Mouse (Mus musculus): Measurements from ENCODE around the gene Mcm10. TPM values are rescaled to one million over a fixed set of nuclear protein-coding genes. Genes with fewer than 3 reads are reported as not detected.

Gene Mcm10
- 49.8 and 53.1 TPM in 2 replicates for polyA plus RNA-seq (2014; fragmentation: Nextera tagmentation; extraction: Ambion mirVana)

GRCm38 (mm10) chr2:5012491-5013324 is at the start of gene Mcm10:
Gene Mcm10, minus strand, starts transcription at chr2:5012791.
- peak within 1 kb of the TSS; percentile 56 for H3K4me3 ChIP-seq (ENCODE audit: low read depth, low read length)
- no peaks in the 10 kb centered on the region for H3K27me3 ChIP-seq (ENCODE audit: control insufficient read depth, insufficient read depth, low read length)
- H3K9me3 ChIP-seq (ENCODE audit: control insufficient read depth, low read length) = no peaks in the 10 kb centered on the region
- WGBS = 4% methylated on average over 32 of the region's 32 CpGs
- H3K27ac ChIP-seq (ENCODE audit: low read depth, low read length) = no peak within 1 kb of the TSS
- H3K4me1 ChIP-seq (ENCODE audit: control insufficient read depth, insufficient read depth, low read length) = peaks cover 10% of the 10 kb centered on the region; the same call in 1 of the 2 replicates
- H3K36me3 ChIP-seq (ENCODE audit: control insufficient read depth, insufficient read depth, low read length) = peaks cover 12% of the 10 kb centered on the region; the same call in 1 of the 2 replicates
- ATAC-seq (ENCODE audit: low FRiP score) = peak; percentile 100
- peak within 1 kb of the TSS; percentile 69 for H3K9ac ChIP-seq (ENCODE audit: low read length)
- DNase-seq (ENCODE audit: low spot score, missing footprints) = peak; percentile 100
- H3K4me2 ChIP-seq = peak within 1 kb of the TSS; percentile 46

DNA sequence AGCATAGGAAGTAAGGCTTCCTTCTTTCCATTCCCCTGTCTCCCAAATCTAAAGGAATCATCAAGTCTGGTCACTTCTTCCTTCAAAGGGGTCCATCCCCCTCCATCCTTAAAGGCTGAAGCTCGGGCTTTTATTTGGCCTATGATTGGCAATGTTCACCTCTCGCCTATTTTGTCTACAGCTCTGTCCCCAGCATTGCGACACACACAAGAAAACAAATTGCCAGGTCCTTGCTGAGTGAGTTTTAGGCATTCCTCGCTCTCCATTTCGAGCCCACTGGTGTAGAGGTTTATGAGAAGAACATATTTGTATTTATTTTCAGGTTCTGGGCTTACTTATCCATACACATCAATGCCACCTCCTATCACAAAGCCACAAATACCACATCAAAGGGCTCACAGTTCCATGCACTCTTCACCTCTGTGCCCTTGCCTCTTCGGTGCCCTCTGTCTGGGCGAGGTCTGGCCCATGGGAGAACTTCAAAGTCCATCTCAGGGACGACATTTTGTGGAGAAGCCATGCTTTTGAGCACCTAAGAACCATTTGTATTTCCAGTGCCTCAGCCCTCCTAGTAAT is 48.6 kb upstream of the Mcm10 start:
- Histone ChIP-seq H3K9me3 (ENCODE audit: control insufficient read depth, low read length) (no peaks in the 10 kb centered on the region), H3K9ac (ENCODE audit: low read length) (no peak overlapping the region), H3K27me3 (ENCODE audit: control insufficient read depth, insufficient read depth, low read length) (peaks cover 13% of the 10 kb centered on the region; the same call in 1 of the 2 replicates), H3K27ac (ENCODE audit: low read depth, low read length) (no peak overlapping the region), H3K4me1 (ENCODE audit: control insufficient read depth, insufficient read depth, low read length) (no peaks in the 10 kb centered on the region; the same call in 1 of the 2 replicates), H3K4me2 (no peak overlapping the region), H3K4me3 (ENCODE audit: low read depth, low read length) (no peak overlapping the region), H3K36me3 (ENCODE audit: control insufficient read depth, insufficient read depth, low read length) (no peaks in the 10 kb centered on the region)
- WGBS = 82% methylated on average over 8 of the region's 8 CpGs
- ATAC-seq (ENCODE audit: low FRiP score) = no peak
- no peak for DNase-seq (ENCODE audit: low spot score, missing footprints)

GRCm38 (mm10) chr2:5059997-5060396 is 47.4 kb upstream of the Mcm10 start:
- WGBS = 74% methylated on average over 4 of the region's 4 CpGs
- Histone ChIP-seq H3K9me3 (ENCODE audit: control insufficient read depth, low read length) (no peaks in the 10 kb centered on the region), H3K36me3 (ENCODE audit: control insufficient read depth, insufficient read depth, low read length) (no peaks in the 10 kb centered on the region), H3K27ac (ENCODE audit: low read depth, low read length) (no peak overlapping the region), H3K27me3 (ENCODE audit: control insufficient read depth, insufficient read depth, low read length) (peaks cover 13% of the 10 kb centered on the region; the same call in 1 of the 2 replicates), H3K4me2 (no peak overlapping the region), H3K4me3 (ENCODE audit: low read depth, low read length) (no peak overlapping the region), H3K9ac (ENCODE audit: low read length) (no peak overlapping the region), H3K4me1 (ENCODE audit: control insufficient read depth, insufficient read depth, low read length) (no peaks in the 10 kb centered on the region; the same call in 1 of the 2 replicates)
- no peak for DNase-seq (ENCODE audit: low spot score, missing footprints)
- no peak for ATAC-seq (ENCODE audit: low FRiP score)

GRCm38 (mm10) chr2:5058436-5058835 is 45.8 kb upstream of the Mcm10 start:
- Histone ChIP-seq H3K4me2 (no peak overlapping the region), H3K9me3 (ENCODE audit: control insufficient read depth, low read length) (no peaks in the 10 kb centered on the region), H3K9ac (ENCODE audit: low read length) (no peak overlapping the region), H3K4me3 (ENCODE audit: low read depth, low read length) (no peak overlapping the region), H3K36me3 (ENCODE audit: control insufficient read depth, insufficient read depth, low read length) (no peaks in the 10 kb centered on the region), H3K27ac (ENCODE audit: low read depth, low read length) (no peak overlapping the region), H3K27me3 (ENCODE audit: control insufficient read depth, insufficient read depth, low read length) (peaks cover 10% of the 10 kb centered on the region; the same call in 1 of the 2 replicates), H3K4me1 (ENCODE audit: control insufficient read depth, insufficient read depth, low read length) (no peaks in the 10 kb centered on the region; the same call in 1 of the 2 replicates)
- DNase-seq (ENCODE audit: low spot score, missing footprints) = no peak
- 85% methylated on average over 5 of the region's 5 CpGs for WGBS
- ATAC-seq (ENCODE audit: low FRiP score) = no peak

DNA sequence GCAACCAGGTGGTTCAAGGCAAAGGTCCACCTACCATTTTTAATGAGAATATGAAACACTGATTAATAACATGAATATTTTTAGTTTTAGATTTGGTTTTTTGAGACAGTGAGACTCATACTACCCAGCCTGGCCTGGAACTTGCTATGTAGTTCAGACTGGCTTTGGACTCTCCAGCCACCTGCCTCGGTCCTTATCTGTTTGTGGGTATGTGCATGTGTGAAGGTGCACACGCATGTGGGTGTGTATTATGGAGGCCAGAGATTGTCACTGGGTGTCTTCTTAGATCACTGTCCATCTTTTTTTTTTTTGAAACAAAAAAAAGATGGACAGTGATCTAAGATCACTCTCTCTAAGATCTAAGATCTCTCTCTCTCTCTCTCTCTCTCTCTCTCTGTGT is 38.0 kb upstream of the Mcm10 start:
- whole genome bisulfite sequencing = 81% methylated on average over 2 of the region's 2 CpGs
- ATAC-seq (ENCODE audit: low FRiP score) (no peak), DNase-seq (ENCODE audit: low spot score, missing footprints) (no peak)
- Histone ChIP-seq H3K4me1 (ENCODE audit: control insufficient read depth, insufficient read depth, low read length) (no peaks in the 10 kb centered on the region), H3K4me3 (ENCODE audit: low read depth, low read length) (no peak overlapping the region), H3K36me3 (ENCODE audit: control insufficient read depth, insufficient read depth, low read length) (no peaks in the 10 kb centered on the region), H3K9me3 (ENCODE audit: control insufficient read depth, low read length) (no peaks in the 10 kb centered on the region), H3K27me3 (ENCODE audit: control insufficient read depth, insufficient read depth, low read length) (no peaks in the 10 kb centered on the region), H3K4me2 (no peak overlapping the region), H3K27ac (ENCODE audit: low read depth, low read length) (no peak overlapping the region), H3K9ac (ENCODE audit: low read length) (no peak overlapping the region)

DNA sequence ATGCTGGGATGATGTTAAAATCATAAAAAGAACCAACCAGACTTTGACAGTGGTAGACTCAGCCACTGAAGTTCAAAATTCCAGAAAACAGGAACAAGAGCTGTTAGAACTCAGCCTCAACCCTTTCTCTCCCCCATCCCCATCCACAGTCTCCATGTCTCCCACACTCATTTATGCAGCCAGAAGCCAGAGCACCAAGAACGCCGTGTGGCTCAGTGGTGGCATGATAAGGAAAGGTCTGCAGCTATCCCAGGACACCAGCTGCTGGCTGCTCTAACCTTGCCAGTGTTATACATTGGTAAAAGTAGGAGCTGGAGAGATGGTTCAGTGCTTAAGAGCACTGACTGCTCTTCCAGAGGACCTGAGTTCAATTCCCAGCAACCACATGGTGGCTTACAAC is 34.4 kb upstream of the Mcm10 start:
- no peak overlapping the region for H3K4me2 ChIP-seq
- H3K4me3 ChIP-seq (ENCODE audit: low read depth, low read length) = no peak overlapping the region
- no peaks in the 10 kb centered on the region for H3K36me3 ChIP-seq (ENCODE audit: control insufficient read depth, insufficient read depth, low read length)
- no peak overlapping the region for H3K27ac ChIP-seq (ENCODE audit: low read depth, low read length)
- no peaks in the 10 kb centered on the region for H3K9me3 ChIP-seq (ENCODE audit: control insufficient read depth, low read length)
- H3K4me1 ChIP-seq (ENCODE audit: control insufficient read depth, insufficient read depth, low read length) = no peaks in the 10 kb centered on the region
- no peaks in the 10 kb centered on the region for H3K27me3 ChIP-seq (ENCODE audit: control insufficient read depth, insufficient read depth, low read length)
- 87% methylated on average over 2 of the region's 2 CpGs for WGBS
- DNase-seq (ENCODE audit: low spot score, missing footprints) = peak; percentile 53
- no peak overlapping the region for H3K9ac ChIP-seq (ENCODE audit: low read length)
- ATAC-seq (ENCODE audit: low FRiP score) = no peak

DNA sequence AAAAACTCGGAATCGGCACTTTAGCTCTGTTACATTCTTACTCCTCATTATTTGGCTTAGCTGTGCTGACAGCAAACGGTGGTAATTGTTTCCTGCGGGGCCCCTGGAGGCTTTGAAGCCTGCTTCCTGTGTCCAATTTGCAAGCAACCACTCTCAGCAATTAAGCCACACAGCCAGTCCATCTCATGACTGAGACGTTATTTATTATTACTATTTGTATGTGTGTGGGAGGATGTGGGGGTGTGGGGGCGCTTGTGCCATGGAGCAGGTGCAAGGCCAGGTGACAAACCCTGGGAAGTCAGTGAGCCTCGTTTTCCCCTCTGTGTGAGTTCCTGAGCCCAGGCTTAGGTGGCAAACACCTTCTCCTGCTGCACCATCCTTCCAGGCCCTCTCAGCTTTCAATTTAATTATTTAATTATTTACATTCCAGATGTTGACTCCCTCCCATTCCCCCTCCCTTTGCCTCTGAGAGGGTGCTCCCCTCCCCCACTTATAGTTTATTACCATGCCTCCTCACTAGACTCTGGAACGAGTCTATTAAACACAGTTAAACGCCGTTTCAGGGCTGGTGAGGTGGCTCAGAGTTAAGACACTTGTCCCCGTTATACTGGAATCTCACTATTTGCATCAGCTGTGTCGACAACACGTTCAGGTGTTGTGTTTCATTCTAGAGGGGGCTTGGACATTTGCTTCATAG is 32.8 kb upstream of the Mcm10 start:
- Histone ChIP-seq H3K9ac (ENCODE audit: low read length) (no peak overlapping the region), H3K4me3 (ENCODE audit: low read depth, low read length) (no peak overlapping the region), H3K4me1 (ENCODE audit: control insufficient read depth, insufficient read depth, low read length) (no peaks in the 10 kb centered on the region), H3K4me2 (no peak overlapping the region), H3K27me3 (ENCODE audit: control insufficient read depth, insufficient read depth, low read length) (no peaks in the 10 kb centered on the region), H3K27ac (ENCODE audit: low read depth, low read length) (no peak overlapping the region), H3K36me3 (ENCODE audit: control insufficient read depth, insufficient read depth, low read length) (no peaks in the 10 kb centered on the region), H3K9me3 (ENCODE audit: control insufficient read depth, low read length) (no peaks in the 10 kb centered on the region)
- no peak for ATAC-seq (ENCODE audit: low FRiP score)
- DNase-seq (ENCODE audit: low spot score, missing footprints) = peak; percentile 86
- WGBS = 57% methylated on average over 13 of the region's 13 CpGs

GRCm38 (mm10) chr2:5044321-5044720 is 31.7 kb upstream of the Mcm10 start:
- H3K36me3 ChIP-seq (ENCODE audit: control insufficient read depth, insufficient read depth, low read length) = no peaks in the 10 kb centered on the region
- no peak overlapping the region for H3K4me3 ChIP-seq (ENCODE audit: low read depth, low read length)
- DNase-seq (ENCODE audit: low spot score, missing footprints) (peak; percentile 65), ATAC-seq (ENCODE audit: low FRiP score) (no peak)
- H3K4me1 ChIP-seq (ENCODE audit: control insufficient read depth, insufficient read depth, low read length) = no peaks in the 10 kb centered on the region
- no peak overlapping the region for H3K9ac ChIP-seq (ENCODE audit: low read length)
- H3K4me2 ChIP-seq = no peak overlapping the region
- H3K27ac ChIP-seq (ENCODE audit: low read depth, low read length) = no peak overlapping the region
- 63% methylated on average over 3 of the region's 3 CpGs for WGBS
- H3K9me3 ChIP-seq (ENCODE audit: control insufficient read depth, low read length) = no peaks in the 10 kb centered on the region
- no peaks in the 10 kb centered on the region for H3K27me3 ChIP-seq (ENCODE audit: control insufficient read depth, insufficient read depth, low read length)

DNA sequence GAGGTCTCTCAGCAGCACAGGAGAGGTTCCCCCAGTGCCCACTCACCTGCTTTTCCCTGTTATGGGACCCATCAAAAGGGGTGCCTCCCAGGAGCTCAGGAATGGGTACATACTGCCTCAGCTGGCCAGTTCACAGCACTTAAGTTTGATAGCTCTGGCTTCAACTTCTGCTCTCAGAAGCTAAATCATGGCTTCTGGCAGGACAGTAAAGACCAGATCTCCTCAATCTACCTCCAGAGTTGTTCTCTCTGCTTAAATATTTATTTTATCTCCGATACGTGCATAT is 30.8 kb upstream of the Mcm10 start:
- no peak for DNase-seq (ENCODE audit: low spot score, missing footprints)
- no peak overlapping the region for H3K4me2 ChIP-seq
- H3K27ac ChIP-seq (ENCODE audit: low read depth, low read length) = no peak overlapping the region
- no peaks in the 10 kb centered on the region for H3K27me3 ChIP-seq (ENCODE audit: control insufficient read depth, insufficient read depth, low read length)
- no peak for ATAC-seq (ENCODE audit: low FRiP score)
- no peaks in the 10 kb centered on the region for H3K36me3 ChIP-seq (ENCODE audit: control insufficient read depth, insufficient read depth, low read length)
- H3K9ac ChIP-seq (ENCODE audit: low read length) = no peak overlapping the region
- no peaks in the 10 kb centered on the region for H3K9me3 ChIP-seq (ENCODE audit: control insufficient read depth, low read length)
- H3K4me3 ChIP-seq (ENCODE audit: low read depth, low read length) = no peak overlapping the region
- WGBS = 97% methylated on average over 2 of the region's 2 CpGs
- H3K4me1 ChIP-seq (ENCODE audit: control insufficient read depth, insufficient read depth, low read length) = no peaks in the 10 kb centered on the region
